Mouse (Mus musculus) heart, postnatal 0 days (tissue): ENCODE data around the gene Myo3b. TPM values are rescaled to one million over a fixed set of nuclear protein-coding genes. Genes with fewer than 3 reads are reported as not detected.
A peak's percentile ranks its signal among the peaks of the same experiment; 100 is the strongest.

ENCODE experiments used
- ATAC-seq: fragments of 200-750 bp; cut with Nextera tagmentation; 2 replicates; pipeline ENCODE4 v1.8.0; 2017; ENCODE audit warnings: low read depth, moderate number of reproducible peaks, moderate library complexity; ENCODE audit not compliant: insufficient read depth
- DNase-seq: peaks from one replicate; pipeline ENCODE4 v3.0.0-alpha.2; 2016; ENCODE audit warnings: low spot score
- H3K27ac ChIP-seq: fragments of 300-500 bp; sonication (generic); 2 replicates; pipeline ENCODE4 v1.5.1; 2014; ENCODE audit warnings: low read depth, mild to moderate bottlenecking
- H3K27me3 ChIP-seq: fragments of 300-500 bp; sonication (generic); 2 replicates; pipeline ENCODE4 v1.6.1; 2014; ENCODE audit warnings: low read length, mixed read lengths; ENCODE audit not compliant: control insufficient read depth, insufficient read depth
- H3K36me3 ChIP-seq: fragments of 300-500 bp; sonication (generic); replicated peaks from 2 replicates; pipeline ENCODE4 v1.6.1; 2014; ENCODE audit warnings: low read length, mixed read lengths; ENCODE audit not compliant: control insufficient read depth, insufficient read depth
- H3K4me1 ChIP-seq: fragments of 300-500 bp; sonication (generic); 2 replicates; pipeline ENCODE4 v1.6.1; 2014; ENCODE audit warnings: antibody characterized with exemption; ENCODE audit not compliant: control insufficient read depth, insufficient read depth
- H3K4me2 ChIP-seq: fragments of 300-500 bp; sonication (generic); 2 replicates; pipeline ENCODE4 v1.6.1; 2014; ENCODE audit warnings: low read depth, mild to moderate bottlenecking, low read length, moderate library complexity
- H3K4me3 ChIP-seq: fragments of 300-500 bp; sonication (generic); 2 replicates; pipeline ENCODE4 v1.5.1; 2014; ENCODE audit warnings: low read depth, low read length
- H3K9ac ChIP-seq: fragments of 300-500 bp; sonication (generic); replicated peaks from 2 replicates; pipeline ENCODE4 v1.6.1; 2014; ENCODE audit warnings: low read depth, low read length, mixed read lengths
- H3K9me3 ChIP-seq: fragments of 300-500 bp; sonication (generic); replicated peaks from 2 replicates; pipeline ENCODE4 v1.6.1; 2016; ENCODE audit warnings: low read length; ENCODE audit not compliant: control insufficient read depth
- CTCF ChIP-seq: IDR thresholded peaks from 2 replicates; pipeline ENCODE4 v1.5.1; 2016; ENCODE audit warnings: antibody characterized with exemption, control low read depth, low read depth
- EP300 ChIP-seq: IDR thresholded peaks from 2 replicates; pipeline ENCODE4 v1.6.1; 2016; ENCODE audit warnings: antibody characterized with exemption, low read depth
- WGBS: fragments of 180-500 bp; shearing (Covaris S2); extraction: QIAGEN DNeasy Blood & Tissue Kit; methylation state at CpG from one replicate; pipeline ENCODE4 v1.1.7; 2014; 5-methylcytosine and 5-hydroxymethylcytosine counted together
- polyA plus RNA-seq: library from polyadenylated mRNA; unstranded; fragments of >200 nt; fragmentation: Nextera tagmentation; extraction: Ambion mirVana; gene quantifications from 2 replicates; pipeline ENCODE4 v1.2.1, GENCODE M21; 2015
- total RNA-seq: library from RNA; depleted of rRNA; stranded (reverse); fragments of >200 nt; gene quantifications from 2 replicates; pipeline ENCODE4 v1.2.3, GENCODE M21; 2014; ENCODE audit warnings: low replicate concordance

Myo3b gene
- total and polyA plus RNA-seq, 2 experiments from 2014 or later, result 0.04 to 0.15 TPM

DNA sequence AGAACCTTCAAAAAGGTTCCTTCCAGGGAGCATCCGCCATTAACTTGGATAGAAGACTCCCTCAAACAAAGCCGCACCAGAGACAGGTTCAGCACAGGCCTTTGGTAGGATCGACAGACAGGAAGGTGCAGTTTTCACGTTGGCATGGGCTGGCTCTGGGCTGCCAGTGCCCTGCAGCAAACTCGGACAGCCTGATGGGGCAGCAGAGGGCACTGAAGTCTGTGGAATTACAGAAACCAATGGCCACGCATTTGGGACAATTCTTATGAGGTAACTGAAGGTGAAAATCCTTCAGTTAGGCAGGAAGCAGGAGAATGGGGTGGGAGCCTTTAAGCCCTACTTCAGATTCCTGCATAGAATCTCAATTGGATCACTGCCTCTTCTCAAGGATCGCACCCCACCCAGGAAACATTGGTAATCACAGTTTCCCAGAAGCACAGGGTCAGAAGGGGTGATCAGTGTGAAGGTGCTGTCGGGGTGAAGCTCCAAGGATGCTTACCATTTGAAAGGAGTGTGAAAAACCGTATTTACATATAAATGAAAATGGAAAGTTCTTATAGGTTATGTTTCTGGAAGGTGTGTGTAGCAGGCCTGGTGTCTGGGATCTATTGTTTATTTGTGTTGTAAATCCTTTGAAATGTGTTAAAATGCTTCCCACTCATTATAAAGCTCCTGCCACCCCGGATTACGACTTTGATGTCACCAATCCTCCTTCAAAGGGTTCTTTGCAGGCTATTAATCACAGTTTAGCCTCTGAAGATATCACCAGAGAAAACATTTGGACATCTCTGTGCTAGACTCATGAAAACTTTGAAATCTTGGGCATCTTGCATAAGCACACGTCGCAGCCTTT lies 239.7 kb downstream of the Myo3b start:
- peak; percentile 33 for DNase-seq
- no peaks in the 10 kb centered on the region for H3K36me3 ChIP-seq
- TF ChIP-seq CTCF (peak; percentile 62), EP300 (no peak)
- H3K27me3 ChIP-seq, result 0 out of 2 replicates have a peak, but pooled peaks cover 2% of the 10 kb centered on the region
- no peaks in the 10 kb centered on the region for H3K4me1 ChIP-seq
- H3K27ac ChIP-seq, result no peak overlapping the region
- H3K9me3 ChIP-seq, result no peaks in the 10 kb centered on the region
- no peak overlapping the region for H3K9ac ChIP-seq
- WGBS, result 22% methylated on average over 13 of the region's 13 CpGs
- no peak for ATAC-seq
- no peak overlapping the region for H3K4me2 ChIP-seq
- H3K4me3 ChIP-seq, result no peak overlapping the region

DNA sequence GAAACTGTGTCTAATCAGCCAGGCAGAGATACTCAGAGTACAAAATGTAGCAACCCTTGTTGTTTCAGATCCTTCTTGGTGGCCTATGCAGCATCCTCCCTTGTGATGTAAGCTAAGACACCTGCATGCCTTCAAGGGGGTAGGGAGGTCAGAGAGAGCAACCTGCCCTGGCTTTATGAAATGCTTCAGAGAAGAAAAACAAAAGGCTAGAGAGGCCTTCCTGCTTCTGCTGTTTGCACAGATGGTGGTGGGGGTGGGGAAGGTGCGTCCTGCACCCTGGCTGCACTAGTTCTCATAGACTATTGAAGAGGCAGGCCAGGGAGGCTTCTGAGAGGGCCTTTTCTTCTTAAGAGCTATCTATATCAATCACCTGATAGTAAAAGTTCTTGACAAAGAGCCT lies 245.2 kb downstream of the Myo3b start:
- DNase-seq, result no peak
- 95% methylated on average over 1 of the region's 1 CpGs for WGBS
- no peaks in the 10 kb centered on the region for H3K27me3 ChIP-seq
- TF ChIP-seq EP300, result no peak
- no peak for TF ChIP-seq CTCF
- H3K9me3 ChIP-seq, result no peaks in the 10 kb centered on the region
- no peak for ATAC-seq
- H3K27ac ChIP-seq, result no peak overlapping the region
- H3K36me3 ChIP-seq, result no peaks in the 10 kb centered on the region
- H3K4me1 ChIP-seq, result no peaks in the 10 kb centered on the region
- H3K9ac ChIP-seq, result no peak overlapping the region
- no peak overlapping the region for H3K4me3 ChIP-seq
- no peak overlapping the region for H3K4me2 ChIP-seq

DNA sequence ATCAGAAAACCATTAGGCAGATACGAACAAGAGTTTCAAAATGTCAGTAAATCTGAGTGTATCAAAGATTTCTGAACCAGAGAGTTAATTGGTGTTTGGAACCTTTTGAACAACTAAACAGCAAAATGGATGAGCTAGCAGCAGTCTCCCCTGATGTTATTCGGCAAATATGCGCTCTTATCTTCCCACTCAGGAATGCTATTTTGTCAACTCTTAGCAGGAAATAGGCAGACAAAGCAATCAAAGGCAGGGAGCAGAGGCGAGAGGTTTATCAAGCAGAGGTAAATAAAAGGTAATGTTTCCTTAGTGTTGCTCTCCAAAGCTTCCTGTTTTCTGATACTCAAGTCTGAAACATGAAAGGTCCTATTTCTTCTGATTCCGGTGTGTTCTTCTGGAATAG lies 252.1 kb downstream of the Myo3b start:
- no peaks in the 10 kb centered on the region for H3K36me3 ChIP-seq
- no peak overlapping the region for H3K27ac ChIP-seq
- no peak overlapping the region for H3K4me3 ChIP-seq
- H3K9ac ChIP-seq, result no peak overlapping the region
- peaks cover 9% of the 10 kb centered on the region for H3K4me1 ChIP-seq
- peak; percentile 58 for DNase-seq
- peak; percentile 41; the same call in 1 of the 2 replicates for ATAC-seq
- 16% methylated on average over 5 of the region's 5 CpGs for WGBS
- H3K27me3 ChIP-seq, result no peaks in the 10 kb centered on the region
- TF ChIP-seq CTCF (no peak), EP300 (no peak)
- H3K9me3 ChIP-seq, result no peaks in the 10 kb centered on the region
- H3K4me2 ChIP-seq, result no peak overlapping the region

GRCm38 (mm10) chr2:70292776-70293175 lies 253.8 kb downstream of the Myo3b start:
- no peak for DNase-seq
- H3K9me3 ChIP-seq, result no peaks in the 10 kb centered on the region
- no peak overlapping the region for H3K9ac ChIP-seq
- 51% methylated on average over 3 of the region's 3 CpGs for WGBS
- no peak for ATAC-seq
- no peaks in the 10 kb centered on the region for H3K27me3 ChIP-seq
- no peak overlapping the region for H3K4me3 ChIP-seq
- peaks cover 9% of the 10 kb centered on the region for H3K4me1 ChIP-seq
- H3K4me2 ChIP-seq, result no peak overlapping the region
- no peak overlapping the region for H3K27ac ChIP-seq
- no peaks in the 10 kb centered on the region for H3K36me3 ChIP-seq
- no peak for TF ChIP-seq EP300
- TF ChIP-seq CTCF, result no peak

DNA sequence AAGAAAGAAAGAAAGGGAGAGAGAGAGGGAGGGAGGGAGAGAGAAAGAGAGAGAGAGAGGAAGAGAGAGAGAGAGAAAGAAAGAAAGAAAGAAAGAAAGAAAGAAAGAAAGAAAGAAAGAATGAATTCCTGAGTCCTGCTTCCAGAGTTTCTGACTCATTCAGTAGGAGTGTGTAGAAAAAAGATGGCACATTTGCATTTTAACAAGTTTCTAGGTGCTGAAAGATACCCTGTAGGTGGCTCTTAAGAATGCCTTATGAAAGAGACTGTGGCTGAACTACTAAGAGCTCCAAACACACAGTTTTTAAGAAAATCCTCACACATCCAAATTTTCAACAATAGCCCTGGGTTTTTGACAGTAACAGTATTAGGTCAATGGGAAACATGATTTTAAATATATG lies 264.0 kb downstream of the Myo3b start:
- TF ChIP-seq CTCF (no peak), EP300 (no peak)
- H3K9me3 ChIP-seq, result no peaks in the 10 kb centered on the region
- no peaks in the 10 kb centered on the region for H3K4me1 ChIP-seq
- no peak overlapping the region for H3K4me2 ChIP-seq
- no peaks in the 10 kb centered on the region for H3K27me3 ChIP-seq
- ATAC-seq (no peak), DNase-seq (no peak)
- no peak overlapping the region for H3K4me3 ChIP-seq
- H3K9ac ChIP-seq, result no peak overlapping the region
- H3K36me3 ChIP-seq, result no peaks in the 10 kb centered on the region
- no peak overlapping the region for H3K27ac ChIP-seq
